Mouse (Mus musculus) cerebellum, adult 2 months (tissue): ENCODE measurements at regions not wholly inside any gene's neighbourhood (a gene's known extent, or its start where the extent isn't known, plus 50 kb on each side); places are given as distances from the start of the nearest gene placed in this dataset.

Experiments
- CTCF ChIP-seq: fragments of 200-500 bp; IDR thresholded peaks from 2 replicates; pipeline ENCODE4 v1.5.1; 2011; ENCODE audit warnings: low read depth, mild to moderate bottlenecking, control low read depth, low read length, moderate library complexity, borderline replicate concordance; ENCODE audit not compliant: insufficient read depth
- POLR2A ChIP-seq: fragments of 200-500 bp; IDR thresholded peaks from 2 replicates; pipeline ENCODE4 v1.6.1; 2011; ENCODE audit warnings: low read length, control low read depth, borderline replicate concordance; ENCODE audit not compliant: insufficient read depth

- TF ChIP-seq CTCF (no peak), POLR2A (no peak)
These were observed 79.5 kb downstream of the Gm26897 start for GRCm38 (mm10) chr5:111813090-111813753.
